Mouse (Mus musculus): ENCODE results near the gene Hist1h2ai.

DNA sequence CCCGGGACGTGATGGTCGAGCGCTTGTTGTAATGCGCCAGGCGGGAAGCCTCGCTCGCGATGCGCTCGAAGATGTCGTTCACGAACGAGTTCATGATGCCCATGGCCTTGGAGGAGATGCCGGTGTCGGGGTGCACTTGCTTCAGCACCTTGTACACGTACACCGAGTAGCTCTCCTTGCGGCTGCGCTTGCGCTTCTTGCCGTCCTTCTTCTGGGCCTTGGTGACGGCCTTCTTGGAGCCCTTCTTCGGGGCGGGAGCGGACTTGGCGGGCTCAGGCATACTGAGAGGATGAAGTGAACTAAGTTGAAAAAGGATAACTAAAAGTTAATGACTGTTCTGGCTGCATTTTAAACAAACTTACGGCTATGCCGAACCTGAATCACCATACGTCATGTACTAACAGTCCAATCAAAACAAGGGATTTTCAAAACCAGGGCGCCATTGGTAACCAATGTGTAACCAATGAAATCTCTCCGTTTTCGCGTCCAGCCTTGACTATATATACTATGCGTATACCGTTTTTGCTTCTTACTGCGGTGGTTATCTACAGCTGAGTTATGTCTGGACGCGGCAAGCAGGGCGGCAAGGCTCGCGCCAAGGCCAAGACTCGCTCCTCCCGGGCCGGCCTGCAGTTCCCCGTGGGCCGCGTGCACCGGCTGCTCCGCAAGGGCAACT is at the start of gene Hist1h2ai, which contains the start of gene Hist1h2bl:
- TF ChIP-seq CTCF (IDR thresholded peaks at IDR 0.05; ENCODE audit: low read depth) (0 out of 2 replicates have a peak, but pooled peaks have one; percentile 1), EP300 (IDR thresholded peaks at IDR 0.05; ENCODE audit: low read depth) (peak; percentile 75)

Measured in liver, postnatal 0 days (tissue).